Mouse (Mus musculus): ENCODE results near the gene Xpo5.

- TF ChIP-seq CTCF (IDR thresholded peaks at IDR 0.05; ENCODE audit: insufficient read depth, low read length) (no peak), POLR2A (IDR thresholded peaks at IDR 0.05; ENCODE audit: borderline replicate concordance, extremely low read depth, low read depth, low read length) (no peak)
Measured at GRCm38 (mm10) chr17:46266986-46267385, 64.4 kb downstream of the Xpo5 start.

All from lung, adult 2 months (tissue).